Mouse (Mus musculus): ENCODE data around the gene Ankrd36.

Gene Ankrd36

DNA sequence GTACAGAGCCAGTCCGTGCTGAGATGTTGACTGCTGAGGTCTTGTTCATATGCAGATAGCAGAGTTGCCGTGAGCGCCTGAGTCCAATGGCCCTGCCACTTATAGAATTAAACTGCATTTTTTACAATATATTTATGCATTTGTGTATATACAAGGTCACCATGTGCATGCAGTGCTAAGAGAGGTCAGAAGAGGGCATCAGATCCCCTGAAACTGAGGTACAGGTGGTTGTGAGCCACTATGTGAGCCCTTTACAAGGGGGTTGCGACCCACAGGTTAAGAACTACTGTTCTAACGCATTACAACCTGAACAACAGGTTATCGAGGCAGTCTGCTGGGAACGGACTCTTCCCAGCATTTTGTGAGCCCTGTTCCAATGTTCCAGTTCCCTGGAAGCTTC lies 80.8 kb downstream of the Ankrd36 start:
- no peak for DNase-seq (ENCODE audit: low read depth, low spot score)

DNA sequence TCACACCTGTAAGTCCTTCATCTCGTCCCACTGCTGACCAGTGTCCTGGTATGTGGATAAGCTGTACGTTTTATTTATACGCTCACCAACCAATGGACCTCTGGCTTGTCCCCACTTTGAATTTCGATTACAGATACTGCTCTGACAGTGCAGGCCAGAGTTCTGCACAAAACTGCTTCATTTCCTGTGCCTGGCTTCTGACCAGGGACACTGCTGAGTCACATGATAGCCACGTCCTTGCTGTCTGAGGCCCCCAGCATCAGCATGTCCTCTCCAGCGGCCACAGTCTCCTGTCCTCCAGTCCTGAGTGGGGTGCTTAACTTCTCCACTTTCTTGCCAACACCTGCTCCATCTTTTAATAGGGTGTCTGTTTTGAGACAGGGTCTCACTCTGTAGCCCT lies 113.1 kb downstream of the Ankrd36 start:
- no peak for DNase-seq (ENCODE audit: low read depth, low spot score)

DNA sequence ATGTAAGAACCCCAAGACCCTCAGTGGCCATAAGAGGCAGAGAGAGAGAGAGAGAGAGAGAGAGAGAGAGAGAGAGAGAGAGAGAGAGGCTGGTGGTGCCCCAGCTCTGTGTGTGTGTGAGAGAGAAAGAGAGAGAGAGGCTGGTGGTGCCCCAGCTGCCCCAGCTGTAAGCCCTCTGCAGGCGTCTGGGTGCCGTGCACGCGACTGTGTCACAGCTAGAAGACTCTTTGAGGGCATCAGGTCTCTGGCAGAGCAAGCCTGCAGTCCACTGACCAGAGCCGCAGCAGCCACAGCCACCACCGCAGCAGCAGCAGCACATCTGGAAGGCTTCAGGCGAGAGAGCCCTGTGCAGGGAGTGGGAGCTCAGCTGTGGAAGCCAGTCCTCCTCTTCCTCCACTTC lies 114.8 kb downstream of the Ankrd36 start:
- no peak for DNase-seq (ENCODE audit: low read depth, low spot score)

DNA sequence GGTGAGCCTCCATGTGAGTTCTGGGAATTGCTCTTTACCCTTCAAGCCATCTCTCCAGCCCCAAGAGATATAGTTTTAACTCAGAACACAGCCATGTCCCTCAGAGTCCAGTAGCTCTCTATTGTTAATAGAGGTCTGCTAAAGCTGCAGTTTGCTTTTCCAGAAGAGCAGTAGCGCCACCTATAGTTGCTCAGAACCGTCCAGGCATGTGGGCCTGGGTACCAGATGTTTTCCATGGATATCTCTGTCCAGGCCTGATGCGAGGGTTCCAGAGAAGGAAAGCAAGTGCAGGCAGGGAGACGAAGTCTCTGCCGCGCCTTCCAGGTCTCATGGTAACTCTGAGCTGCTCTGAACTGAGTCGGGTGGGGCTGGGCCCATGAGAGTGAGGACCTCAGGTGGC lies 122.3 kb downstream of the Ankrd36 start:
- no peak for DNase-seq (ENCODE audit: low read depth, low spot score)

DNA sequence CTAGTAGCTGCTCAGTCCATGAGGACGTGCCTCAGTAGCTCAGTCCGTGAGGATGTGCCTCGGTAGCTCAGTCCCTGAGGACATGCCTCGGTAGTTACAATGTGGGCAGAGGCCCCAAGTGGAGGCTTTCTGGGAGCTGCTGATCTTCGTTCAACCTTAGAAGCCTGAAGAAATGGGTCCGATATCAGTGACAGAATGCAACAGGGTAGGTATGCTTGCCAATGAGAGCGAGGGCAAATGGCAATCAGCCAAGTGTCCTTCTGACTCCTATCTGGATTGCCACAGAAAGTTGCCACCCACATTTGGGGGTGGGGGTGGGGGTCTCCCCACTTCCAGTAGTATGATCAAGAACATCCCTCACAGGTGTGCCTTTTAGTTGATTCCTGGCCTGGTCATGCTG lies 131.3 kb downstream of the Ankrd36 start:
- DNase-seq (ENCODE audit: low read depth, low spot score), result no peak

DNA sequence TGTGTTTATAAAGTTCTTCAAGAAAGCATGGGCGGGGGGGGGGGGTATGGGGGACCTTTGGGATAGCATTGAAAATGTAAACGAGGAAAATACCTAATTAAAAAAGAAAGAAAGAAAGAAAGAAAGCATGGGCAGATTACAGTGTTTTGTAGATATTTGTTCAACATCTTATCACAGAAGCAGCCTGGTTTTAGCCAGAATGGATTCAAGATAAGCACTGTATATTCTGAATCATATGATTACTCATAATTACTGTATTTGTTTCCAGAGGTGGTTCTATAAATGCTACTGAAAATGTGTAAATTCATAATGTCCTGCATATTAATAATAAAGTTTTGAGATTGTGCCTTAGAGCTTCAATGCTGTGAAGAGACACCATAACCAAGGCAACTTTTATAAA lies 131.8 kb downstream of the Ankrd36 start:
- DNase-seq (ENCODE audit: low read depth, low spot score), result no peak

DNA sequence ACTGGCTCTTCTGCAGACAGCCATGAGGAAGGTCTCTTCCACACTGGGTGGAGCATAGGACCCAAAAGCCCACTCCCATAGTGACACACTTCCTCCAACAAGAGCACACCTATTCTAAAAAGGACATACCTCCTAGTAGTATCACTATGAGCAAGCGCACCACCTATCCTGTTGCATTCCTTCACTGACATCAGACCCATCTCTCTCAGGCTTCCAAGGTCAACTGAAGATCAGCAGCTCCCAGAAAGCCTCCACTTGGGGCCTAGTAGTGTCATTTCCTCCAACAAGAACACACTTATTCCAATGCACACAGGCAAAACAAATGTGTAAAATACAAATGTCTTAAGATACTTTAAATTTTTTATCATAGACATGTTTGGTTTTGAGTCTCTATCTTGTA lies 132.3 kb downstream of the Ankrd36 start:
- DNase-seq (ENCODE audit: low read depth, low spot score), result no peak

DNA sequence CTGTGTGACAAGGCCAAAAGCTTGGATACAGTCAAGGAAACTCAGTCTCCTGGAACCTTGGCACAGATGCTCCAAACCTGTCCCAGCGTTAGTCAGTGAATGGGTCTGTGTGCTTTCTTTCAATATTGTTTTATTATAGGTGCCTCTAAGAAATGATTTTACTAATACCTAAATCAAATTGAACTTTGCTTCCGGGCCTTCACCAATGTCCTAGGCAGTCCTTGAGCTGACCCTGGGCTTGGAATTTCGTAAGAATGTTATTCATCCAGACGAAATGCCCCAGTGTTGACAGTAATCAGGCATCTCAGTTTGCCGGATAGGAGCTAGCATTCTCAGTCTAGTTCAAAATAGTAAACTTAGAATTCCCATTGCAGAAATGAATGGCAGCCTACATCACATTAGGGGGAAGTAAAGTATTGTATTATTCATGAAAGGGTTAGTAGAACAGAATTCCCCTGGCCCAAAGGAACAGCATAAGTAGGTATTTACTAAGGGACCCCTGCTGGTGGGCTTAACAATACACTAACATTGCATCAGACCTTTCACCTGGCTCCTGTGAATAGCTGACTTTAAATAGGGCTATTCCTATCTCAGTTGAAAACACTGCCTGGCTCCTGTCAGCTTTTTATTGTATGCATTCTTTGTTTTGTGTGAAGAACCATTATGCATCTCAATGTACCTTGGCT lies 132.9 kb downstream of the Ankrd36 start:
- DNase-seq (ENCODE audit: low read depth, low spot score), result no peak

DNA sequence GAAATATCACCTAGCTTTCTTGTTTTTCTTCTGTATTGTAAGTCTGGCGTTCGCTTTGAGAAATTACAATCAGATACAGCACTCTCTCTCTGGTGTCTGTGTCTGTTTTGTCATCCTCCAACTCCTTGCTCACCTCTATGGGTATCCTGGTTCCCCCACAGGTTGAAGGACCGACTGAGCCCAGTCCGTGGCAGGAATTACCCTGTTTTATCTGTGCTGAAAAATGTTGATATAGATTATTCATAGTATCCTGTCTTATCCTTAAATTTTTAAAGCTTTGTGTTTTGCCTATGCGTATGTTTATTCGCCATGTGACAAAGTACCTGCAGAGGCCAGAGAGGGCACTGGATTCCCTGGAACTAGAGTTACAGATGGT lies 133.5 kb downstream of the Ankrd36 start:
- no peak for DNase-seq (ENCODE audit: low read depth, low spot score)

DNA sequence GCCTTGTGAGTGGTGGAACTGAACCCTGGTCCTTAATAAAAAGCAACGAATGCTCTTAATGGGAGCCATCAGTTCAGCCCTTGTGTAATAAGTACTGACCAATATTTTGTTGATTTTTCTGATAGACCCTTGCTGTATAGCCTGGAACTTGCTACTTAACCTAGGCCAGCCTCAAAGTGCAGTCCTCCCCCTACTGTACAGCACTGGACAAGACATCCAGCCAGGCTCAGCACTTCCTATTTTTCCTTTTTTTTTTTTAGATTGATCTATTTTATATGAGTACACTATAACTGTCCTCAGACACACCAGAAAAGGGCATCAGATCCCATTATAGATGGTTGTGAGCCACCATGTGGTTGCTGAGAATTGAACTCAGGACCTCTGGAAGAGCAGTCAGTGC lies 133.9 kb downstream of the Ankrd36 start:
- no peak for DNase-seq (ENCODE audit: low read depth, low spot score)

DNA sequence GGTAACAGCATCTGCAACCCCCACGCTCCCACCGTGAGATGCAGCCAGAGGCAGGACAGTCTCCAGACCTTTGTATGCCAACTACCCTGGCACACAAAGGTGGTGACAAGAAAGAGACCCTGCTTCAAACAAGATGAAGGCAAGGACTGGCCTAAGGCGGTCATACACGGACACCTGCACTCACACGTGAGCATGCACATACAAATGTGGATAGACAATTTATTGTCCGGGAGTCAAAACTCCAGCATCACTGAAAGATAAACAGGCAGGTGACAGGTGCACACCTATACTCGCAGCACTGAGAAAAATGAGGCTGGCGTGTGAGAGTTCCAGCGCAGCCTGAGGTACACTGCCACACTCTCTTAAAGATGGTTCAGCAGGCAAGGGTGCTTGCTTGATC lies 136.5 kb downstream of the Ankrd36 start:
- DNase-seq (ENCODE audit: low read depth, low spot score), result no peak

DNA sequence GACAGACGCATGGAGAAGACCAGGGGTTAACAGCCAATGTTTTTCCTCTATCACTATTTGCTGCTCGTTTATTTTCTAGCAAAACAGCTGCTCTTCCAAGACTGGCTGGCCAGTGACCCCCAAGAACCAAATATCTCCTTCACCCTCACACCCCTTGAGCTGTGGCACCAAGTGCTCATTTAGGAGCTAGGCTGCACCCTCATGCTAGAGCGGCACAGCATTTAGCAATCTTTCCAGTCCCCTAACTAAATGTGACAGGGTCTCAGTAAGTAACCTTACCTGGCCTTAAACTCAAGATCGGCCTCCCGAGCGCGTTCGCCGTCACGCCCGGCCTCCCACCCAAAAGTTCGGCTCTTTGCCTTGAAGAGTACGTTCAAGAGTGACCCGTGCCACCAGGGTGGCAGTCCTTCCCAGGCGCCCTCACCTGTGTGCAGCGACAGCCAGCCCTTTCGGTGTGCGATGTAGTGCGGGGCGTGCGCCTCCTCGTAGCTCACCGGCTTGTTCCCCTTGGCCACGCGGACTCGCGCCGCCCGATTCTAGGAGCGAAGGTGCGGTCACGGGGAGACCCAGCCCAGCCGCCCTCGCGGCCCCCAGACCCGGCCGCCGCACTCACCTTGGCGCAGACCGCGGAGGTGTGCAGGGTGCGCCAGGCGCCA lies 137.5 kb downstream of the Ankrd36 start:
- DNase-seq (ENCODE audit: low read depth, low spot score), result no peak

DNA sequence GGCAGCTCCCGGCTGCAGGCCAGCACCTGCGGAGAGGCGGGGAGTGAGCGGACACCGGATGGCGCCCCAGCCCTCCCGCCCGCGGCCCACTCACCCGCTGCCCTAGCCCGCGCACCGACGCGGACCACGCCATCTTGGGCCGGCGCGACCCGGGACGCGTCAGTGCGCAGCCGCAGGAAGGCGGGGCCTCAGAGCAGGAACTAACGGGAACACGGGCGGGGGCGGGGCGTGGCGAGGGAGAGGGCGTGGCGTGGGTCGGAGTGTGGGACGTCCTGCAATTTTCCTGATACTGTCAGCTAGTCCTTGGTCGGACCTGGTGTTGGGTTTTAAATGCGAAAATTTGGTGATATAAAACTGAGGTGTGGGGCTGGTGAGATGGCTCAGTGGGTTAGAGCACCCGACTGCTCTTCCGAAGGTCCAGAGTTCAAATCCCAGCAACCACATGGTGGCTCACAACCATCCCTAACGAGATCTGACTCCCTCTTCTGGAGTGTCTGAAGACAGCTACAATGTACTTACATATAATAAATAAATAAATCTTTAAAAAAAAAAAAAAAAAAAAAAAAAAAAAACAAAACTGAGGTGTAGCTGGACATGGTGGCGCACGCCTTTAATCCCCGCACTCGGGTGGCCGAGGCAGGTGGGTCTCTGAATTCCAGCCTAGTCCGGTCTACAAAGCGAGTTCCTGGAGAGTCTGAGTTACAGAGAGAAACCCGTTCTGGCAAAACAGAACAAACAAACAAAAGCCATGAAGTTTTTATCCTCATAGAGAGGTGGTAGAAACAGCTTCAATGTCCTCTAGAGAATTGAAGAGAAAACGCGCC lies 138.3 kb downstream of the Ankrd36 start:
- DNase-seq (ENCODE audit: low read depth, low spot score), result peak; percentile 81

DNA sequence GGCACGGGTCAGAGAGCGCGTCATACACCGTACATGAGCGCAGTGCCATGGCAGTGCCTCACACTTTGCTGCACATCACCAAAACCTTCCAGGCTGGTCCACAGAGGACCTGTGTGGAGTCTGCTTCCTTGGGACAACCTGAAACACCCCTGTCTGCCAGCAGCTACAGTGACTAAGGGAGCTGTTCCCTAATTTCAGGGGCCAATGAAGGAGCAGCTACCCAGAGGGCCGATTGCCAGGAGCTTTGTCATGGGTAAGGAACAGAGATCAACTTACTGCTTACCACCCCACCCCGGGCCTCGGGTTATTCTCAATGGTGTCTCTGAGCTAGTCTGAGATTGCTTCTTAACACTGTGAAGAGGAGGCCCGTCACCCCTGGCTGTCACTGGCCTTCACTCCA lies 145.7 kb downstream of the Ankrd36 start:
- DNase-seq (ENCODE audit: low read depth, low spot score), result no peak

DNA sequence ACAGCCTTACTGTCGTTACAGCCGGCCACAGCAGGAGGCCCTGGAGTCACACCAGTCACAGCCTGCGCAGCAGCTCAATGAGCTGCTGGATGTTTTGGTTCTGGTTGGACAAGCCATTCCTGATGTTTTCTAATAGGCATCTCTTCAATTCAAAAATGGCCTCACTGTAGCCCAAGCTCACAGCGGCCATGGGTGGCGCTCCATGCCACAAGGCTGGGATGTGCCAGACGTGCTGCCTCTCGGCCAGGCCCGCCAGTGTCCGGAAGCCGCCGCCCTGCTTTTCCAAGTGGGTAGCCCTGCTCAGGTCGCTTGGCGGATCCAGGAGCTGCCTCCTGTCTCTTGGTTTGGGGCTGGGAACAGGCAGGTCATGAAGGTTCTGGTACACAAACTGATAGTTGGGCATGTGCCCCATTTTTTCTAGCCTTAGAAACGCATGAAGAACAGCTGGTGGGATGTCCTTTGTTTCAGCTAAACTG lies 146.2 kb downstream of the Ankrd36 start, which contains the start of gene Mrps24:
Mrps24 (minus strand) TSS at position 51 of the 476 bp plus-strand sequence.
- DNase-seq (ENCODE audit: low read depth, low spot score), result no peak

DNA sequence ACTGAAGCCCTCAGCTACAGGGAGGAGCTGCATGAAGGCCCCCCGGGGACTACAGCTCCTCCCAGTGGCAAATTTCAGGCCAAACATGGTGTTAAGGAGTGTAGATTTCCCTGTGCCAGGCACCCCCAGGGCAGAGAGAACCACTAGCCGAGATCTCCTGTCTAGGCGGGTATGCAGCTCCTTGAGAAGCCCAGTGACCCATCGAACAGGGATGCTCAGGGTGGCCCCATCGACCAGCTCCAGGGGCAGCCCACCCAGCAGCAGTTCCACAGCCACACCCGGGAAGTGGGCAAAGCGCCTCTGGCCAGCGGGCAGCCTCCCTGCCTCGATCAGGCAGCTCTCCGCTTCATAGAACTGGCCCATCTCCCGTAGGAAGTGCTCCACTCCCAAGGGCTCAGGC lies 146.8 kb downstream of the Ankrd36 start:
- DNase-seq (ENCODE audit: low read depth, low spot score), result no peak

DNA sequence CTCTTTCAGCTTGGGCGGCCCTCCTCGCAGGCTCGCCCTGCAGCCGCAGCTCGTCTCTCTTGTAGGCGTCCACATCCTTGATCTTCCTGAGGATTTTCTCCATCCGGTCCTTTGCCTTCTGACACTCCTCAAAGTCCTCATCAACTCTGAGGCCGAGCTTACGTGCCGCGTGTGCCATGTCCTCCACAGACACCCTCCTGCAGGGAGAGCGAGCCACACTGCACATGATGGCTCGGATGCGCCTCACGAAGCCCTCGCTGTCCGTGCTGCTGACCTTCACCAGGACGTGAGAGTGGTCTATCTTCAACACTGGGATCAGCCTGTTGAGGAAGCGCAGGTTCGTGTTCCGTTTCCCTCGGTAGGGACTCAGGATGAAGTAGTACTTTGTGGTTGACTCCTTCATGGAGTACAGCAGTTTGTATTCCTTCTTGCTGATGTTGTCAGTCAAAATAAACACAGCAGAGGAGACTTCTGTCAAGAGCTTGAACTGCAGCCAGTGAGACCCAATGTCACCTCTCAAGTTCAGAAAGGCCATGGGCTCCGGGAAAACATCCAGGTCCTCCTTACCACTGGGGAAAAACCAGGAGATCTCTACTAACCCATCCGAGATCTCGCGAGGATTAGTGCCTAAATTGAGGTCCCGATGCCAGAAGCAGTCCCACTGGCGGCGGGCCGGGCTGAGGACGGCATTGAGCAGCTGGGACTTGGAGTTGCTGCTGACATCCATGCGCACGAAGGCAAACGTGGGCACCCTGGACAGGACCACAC lies 147.6 kb downstream of the Ankrd36 start:
- DNase-seq (ENCODE audit: low read depth, low spot score), result no peak

DNA sequence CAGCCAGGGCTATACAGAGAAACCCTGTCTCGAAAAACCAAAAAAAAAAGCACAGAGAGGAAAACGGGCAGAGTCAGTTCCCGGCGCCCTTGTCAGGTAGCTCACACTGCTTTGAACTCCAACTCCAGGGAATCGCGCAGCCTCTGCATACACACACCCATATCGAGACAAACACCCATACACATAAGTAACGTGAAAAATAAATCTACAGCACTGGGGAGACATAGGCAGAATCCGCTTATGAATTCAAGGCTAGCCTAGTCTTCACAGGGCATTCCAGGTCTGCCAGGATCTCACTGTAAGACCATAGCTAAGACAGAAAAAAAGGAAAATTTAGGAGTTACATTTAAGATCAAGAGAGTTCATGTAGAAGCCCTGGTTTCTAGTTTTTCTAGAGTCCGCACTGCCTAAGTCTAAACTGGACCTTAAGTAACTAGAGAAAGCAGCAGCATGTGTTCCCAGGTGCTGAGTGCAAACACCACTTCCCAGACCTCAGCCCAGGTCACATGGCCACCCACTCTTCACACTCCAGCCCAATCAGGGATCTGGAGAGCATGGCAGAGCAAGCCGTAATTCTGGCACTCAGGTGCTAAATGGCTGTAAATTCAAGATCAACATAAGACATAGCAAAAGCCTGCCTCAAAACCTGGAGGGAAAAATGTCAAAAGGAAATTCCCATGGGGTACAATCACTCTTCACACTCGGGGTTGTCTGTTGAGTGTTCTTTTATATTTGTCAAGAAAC lies 149.3 kb downstream of the Ankrd36 start:
- no peak for DNase-seq (ENCODE audit: low read depth, low spot score)

DNA sequence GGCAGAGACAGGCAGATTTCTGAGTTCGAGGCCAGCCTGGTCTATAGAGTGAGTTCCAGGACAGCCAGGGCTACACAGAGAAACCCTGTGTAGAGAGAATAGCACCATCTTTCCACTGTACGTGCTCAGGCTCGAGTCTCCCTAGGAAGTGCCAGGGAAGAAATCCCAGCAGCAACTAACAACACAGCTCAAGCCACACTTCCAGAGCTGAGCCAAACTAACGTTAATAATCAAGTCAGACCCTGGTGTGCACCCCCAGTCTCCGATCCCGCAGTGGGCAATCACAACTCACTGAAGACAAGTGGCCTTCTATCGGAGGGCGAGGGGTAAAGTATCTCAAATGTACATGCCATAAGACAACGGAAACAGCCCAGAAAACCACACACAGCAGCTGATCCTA lies 160.1 kb downstream of the Ankrd36 start:
- no peak for DNase-seq (ENCODE audit: low read depth, low spot score)

DNA sequence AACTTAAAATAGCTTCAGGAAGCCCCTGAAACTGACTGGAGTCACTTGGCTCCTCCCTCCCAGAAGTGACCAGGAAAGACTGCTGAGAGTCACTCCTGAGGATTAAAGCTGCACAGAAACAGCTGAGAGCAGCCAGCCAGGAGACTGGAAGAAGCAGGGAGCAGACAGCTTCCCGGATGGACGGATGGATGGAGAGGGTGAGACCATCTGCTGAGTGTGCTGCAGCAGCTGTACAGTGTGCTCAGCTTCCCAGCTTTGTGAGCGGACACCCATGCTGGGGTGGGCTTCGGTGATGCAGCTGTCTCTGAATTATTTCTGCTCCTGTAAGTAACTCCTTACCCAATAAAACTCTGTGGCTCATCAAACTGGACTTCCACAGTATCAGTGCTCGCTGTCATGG lies 162.9 kb downstream of the Ankrd36 start:
- no peak for DNase-seq (ENCODE audit: low read depth, low spot score)

DNA sequence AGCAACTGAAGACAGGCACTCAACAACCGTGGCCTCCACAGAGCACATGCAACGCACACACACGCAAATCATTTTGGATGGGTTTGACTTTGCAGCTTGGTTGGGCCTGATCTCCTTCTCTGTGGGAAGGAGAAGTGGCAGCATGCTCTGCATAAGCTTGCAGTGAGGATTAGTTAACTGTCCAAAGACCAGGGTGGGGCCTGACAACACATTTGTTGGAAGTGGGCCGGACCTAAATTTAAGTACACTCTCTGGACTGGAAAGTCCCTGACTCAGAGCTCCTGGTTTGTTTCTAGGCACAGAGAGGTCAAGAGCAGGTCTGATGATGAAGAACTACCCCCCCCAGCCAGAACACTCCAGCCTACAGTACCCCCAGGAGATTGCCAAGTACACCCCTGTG lies 164.8 kb downstream of the Ankrd36 start:
- DNase-seq (ENCODE audit: low read depth, low spot score), result no peak
